Mouse (Mus musculus) adrenal gland, postnatal 10 days (tissue): Measurements from ENCODE around the gene Atg16l1. TPM values are rescaled to one million over a fixed set of nuclear protein-coding genes. Genes with fewer than 3 reads are reported as not detected.

Experiments
- DNase-seq: peaks from one replicate; pipeline ENCODE4 v3.0.0; 2021; ENCODE audit warnings: mixed read lengths
- total RNA-seq, 2 experiments: library from RNA; stranded (reverse); gene quantifications; 2 replicates each; pipeline ENCODE4 v1.2.3; 2021

Atg16l1 gene
- total RNA-seq, 2 experiments from 2014 or later: 33.5 to 39.2 TPM

DNA sequence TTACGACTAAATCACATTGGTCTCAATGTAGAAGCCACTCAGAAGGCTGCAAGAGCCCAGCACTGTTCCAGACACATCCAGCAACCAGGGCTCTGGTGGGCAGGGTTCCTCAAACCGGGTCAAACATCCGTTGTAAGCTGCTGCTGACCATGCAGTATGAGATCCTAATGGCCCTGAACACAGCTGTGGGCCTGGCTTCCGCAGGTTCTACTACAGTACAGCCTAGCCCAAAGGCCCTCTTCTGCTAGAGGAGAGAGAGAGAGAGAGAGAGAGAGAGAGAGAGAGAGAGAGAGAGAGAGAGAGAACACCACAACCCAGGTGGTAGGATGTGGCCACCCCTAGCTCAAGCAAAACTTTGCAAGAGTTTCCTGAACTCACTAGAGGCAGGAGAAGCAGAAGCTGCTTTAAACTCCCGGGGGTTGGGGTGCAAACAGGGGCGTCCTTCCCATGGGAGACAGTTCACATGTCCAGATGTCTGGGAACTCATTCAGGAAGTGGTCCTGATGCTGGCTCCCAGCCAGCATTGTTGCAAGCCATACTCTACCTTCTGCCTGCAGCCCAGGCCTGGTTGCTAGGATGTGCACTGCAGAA lies 74.0 kb downstream of the Atg16l1 start:
- DNase-seq: no peak

DNA sequence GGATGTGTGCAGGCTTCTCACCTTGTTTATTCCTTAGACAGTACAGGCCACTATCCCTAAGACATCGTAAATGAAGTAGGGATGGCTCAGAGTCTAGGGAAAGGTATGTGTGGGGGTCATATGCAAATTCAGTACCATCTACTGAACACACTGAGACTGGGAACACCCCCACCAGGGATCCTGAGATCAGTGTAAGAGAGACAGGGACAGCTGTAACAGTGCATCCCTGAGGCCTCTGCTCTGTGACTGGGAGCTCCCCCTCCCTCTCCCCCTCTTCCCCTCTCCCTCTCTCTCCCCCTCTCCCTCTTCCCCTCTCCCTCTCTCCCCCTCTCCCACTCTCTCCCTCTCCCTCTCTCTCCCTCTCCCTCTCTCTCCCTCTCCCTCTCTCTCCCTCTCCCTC lies 80.8 kb downstream of the Atg16l1 start:
- DNase-seq: no peak

GRCm38 (mm10) chr1:87837018-87837417 lies 81.3 kb downstream of the Atg16l1 start:
- no peak for DNase-seq

DNA sequence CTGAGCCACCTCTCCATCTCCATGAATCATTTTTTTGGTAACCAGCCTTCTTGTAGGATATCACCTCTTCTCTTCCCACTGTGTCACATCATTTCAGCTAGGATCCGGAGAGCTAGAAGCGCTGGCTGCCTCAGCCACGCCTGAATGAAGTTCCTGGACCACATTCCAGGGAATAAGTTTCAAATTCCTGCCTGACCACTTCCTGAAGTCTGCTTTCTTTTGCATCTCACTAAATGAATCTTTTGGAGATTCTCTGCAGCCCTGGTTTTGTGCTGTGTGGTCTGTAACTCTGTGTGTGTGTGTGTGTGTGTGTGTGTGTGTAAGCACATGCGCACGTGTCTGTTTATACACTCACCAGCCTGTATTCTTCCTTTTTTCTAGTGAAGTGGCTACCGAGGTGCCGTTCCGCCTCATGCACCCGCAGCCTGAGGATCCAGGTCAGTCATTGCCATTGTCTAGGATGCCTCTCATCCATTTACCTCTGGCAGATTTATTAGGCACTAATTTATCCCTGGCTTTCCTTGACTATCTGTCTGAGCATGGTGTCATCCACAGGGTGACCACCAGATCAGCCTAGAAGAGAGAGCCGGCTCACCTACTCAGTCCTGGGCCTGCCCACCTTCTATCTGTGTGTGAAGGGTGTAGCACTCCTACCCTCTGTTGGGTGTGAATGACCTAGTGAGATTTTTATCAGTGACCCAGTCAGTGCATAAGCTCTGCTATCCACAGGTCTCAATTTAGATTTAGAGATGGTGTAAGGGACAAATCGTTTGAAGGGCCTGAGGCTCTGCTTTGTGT lies 84.9 kb downstream of the Atg16l1 start:
- no peak for DNase-seq

Other genes starting within 250 kb of the Atg16l1 start
- gene Neu2, start 246.0 kb upstream of the Atg16l1 start, total RNA-seq: under 1 TPM; 0.72 to 0.79 TPM
- 1 to 10 TPM; 2.3 to 5.1 TPM for gene Ngef, start 182.0 kb upstream of the Atg16l1 start, total RNA-seq
- 10 to 100 TPM; 15.8 to 18.8 TPM for gene Inpp5d, start 135.6 kb upstream of the Atg16l1 start, total RNA-seq
- gene Sag, start 47.8 kb downstream of the Atg16l1 start, total RNA-seq: 1 to 10 TPM; 1.5 to 2.0 TPM
- gene Dgkd, start 97.4 kb downstream of the Atg16l1 start, total RNA-seq: 100 to 1,000 TPM; 107 to 118 TPM